Mouse (Mus musculus): ENCODE results near the gene Vav2. TPM values are rescaled to one million over a fixed set of nuclear protein-coding genes. Genes with fewer than 3 reads are reported as not detected.
A peak's percentile ranks its signal among the peaks of the same experiment; 100 is the strongest.

Gene Vav2
- total and polyA plus RNA-seq, 3 experiments: 11.3 to 12.5 (median 11.9) TPM

DNA sequence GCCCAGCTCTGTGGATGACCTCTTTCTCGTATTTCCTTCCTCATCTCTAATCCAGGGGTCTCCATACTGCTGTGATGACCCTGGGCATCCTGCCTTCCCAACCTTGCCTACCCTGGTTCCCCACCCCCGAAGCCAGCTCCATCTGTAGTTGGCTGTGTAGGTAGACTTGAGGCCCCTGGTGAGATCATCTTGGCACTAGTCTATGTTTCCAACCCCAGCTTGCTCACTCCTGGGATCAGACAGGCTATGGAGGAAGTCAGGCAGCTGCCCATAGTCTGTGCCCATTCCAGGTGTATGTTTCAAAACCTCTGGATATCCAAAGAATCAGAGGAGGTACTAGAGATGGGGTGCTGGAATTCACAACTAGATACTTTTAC is 179.4 kb downstream of the Vav2 start:
- H3K4me3 ChIP-seq: no peak overlapping the region
- H3K27me3 ChIP-seq (ENCODE audit: control insufficient read depth, insufficient read depth, low read length): no peaks in the 10 kb centered on the region
- intact Hi-C loops (cut with DNase I): no loop called here
- WGBS: 6% methylated on average over 2 of the region's 2 CpGs
- TF ChIP-seq CTCF (IDR thresholded peaks at IDR 0.05) (no peak), EP300 (IDR thresholded peaks at IDR 0.05; ENCODE audit: insufficient read depth, low read depth, low read length) (no peak), POLR2A (IDR thresholded peaks at IDR 0.05; ENCODE audit: insufficient read depth, low read depth, low read length) (no peak)
- H3K9ac ChIP-seq (ENCODE audit: low read depth, low read length): no peak overlapping the region
- H3K36me3 ChIP-seq (ENCODE audit: control insufficient read depth, insufficient read depth, low read length): no peaks in the 10 kb centered on the region
- no peaks in the 10 kb centered on the region for H3K79me2 ChIP-seq (replicated peaks; ENCODE audit: control insufficient read depth, insufficient read depth, low read length)
- no peak overlapping the region; the same call in 1 of the 2 replicates for H3K27ac ChIP-seq
- DNase-seq: no peak
- H3K4me1 ChIP-seq (ENCODE audit: control insufficient read depth, insufficient read depth, low read length): peaks cover 2% of the 10 kb centered on the region; the same call in 1 of the 2 replicates

DNA sequence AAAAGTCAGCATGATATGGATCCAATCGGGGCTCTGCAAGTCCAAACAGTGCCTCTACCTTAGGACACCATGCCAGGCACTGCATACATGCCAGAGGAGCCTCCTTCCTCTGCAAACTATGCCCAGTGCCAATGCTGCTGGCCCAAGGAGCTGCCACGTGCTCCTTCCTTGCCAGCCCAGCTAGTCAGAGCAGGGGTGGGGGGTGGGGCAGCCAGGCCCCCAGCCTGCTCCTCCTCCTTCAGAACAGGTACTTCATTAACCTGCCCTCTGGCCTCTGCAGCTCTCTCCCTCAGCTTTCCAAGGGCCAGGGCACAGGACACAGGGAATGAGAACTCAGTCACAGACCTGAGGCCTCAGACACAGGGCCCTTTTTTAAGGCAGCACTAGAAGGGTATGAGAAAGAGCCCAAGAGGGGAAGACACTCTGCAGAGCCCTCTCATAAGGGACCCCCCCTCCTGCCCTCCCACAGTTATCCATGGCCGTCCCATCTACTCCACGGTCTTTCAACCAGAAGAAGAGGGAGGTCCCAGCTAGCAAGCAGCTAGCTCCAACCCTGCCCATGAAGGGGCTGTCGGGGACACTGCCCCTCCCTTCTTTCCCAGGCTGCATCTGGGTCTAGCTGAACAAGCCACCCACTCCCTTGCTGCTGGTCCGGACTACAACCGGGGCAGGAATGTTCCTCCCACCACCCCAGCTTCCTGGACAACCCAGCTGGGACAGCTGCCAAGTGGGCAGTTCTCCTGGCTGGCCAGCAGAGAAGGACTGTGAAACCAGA is 179.9 kb downstream of the Vav2 start:
- H3K4me3 ChIP-seq: peak overlapping the region; percentile 28; the same call in 1 of the 2 replicates
- H3K36me3 ChIP-seq (ENCODE audit: control insufficient read depth, insufficient read depth, low read length): no peaks in the 10 kb centered on the region
- no peaks in the 10 kb centered on the region for H3K79me2 ChIP-seq (replicated peaks; ENCODE audit: control insufficient read depth, insufficient read depth, low read length)
- TF ChIP-seq CTCF (IDR thresholded peaks at IDR 0.05) (peak; percentile 34), EP300 (IDR thresholded peaks at IDR 0.05; ENCODE audit: insufficient read depth, low read depth, low read length) (no peak), POLR2A (IDR thresholded peaks at IDR 0.05; ENCODE audit: insufficient read depth, low read depth, low read length) (peak; percentile 39; the same call in 1 of the 2 replicates)
- DNase-seq: peak; percentile 90
- no peaks in the 10 kb centered on the region for H3K27me3 ChIP-seq (ENCODE audit: control insufficient read depth, insufficient read depth, low read length)
- intact Hi-C loops (cut with DNase I): no loop called here
- peak overlapping the region; percentile 22 for H3K9ac ChIP-seq (ENCODE audit: low read depth, low read length)
- peaks cover 2% of the 10 kb centered on the region; the same call in 1 of the 2 replicates for H3K4me1 ChIP-seq (ENCODE audit: control insufficient read depth, insufficient read depth, low read length)
- WGBS: 14% methylated on average over 7 of the region's 7 CpGs
- peak overlapping the region; percentile 51 for H3K27ac ChIP-seq

DNA sequence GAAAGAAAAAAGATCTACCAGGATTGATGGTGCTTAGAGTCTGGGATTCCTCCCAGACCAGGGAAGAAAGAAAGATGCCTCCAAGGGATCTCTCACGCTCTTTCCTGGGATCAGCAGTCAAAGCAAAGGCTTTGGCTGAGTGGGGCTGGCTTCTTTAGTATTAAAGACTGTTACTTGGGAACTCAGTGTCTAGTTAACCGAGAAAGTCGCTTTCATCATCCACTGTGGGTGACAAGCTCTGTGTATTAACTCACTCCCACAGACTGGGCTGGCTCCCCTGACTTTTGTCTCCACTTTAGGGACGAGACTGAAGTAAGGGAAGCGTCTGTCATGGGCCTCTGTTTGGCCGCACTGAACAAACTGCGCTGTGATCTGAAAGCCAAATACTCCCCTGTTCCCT is 180.9 kb downstream of the Vav2 start:
- Histone ChIP-seq H3K4me1 (ENCODE audit: control insufficient read depth, insufficient read depth, low read length) (peaks cover 2% of the 10 kb centered on the region; the same call in 1 of the 2 replicates), H3K27ac (no peak overlapping the region), H3K36me3 (ENCODE audit: control insufficient read depth, insufficient read depth, low read length) (no peaks in the 10 kb centered on the region), H3K9ac (ENCODE audit: low read depth, low read length) (no peak overlapping the region), H3K4me3 (no peak overlapping the region), H3K79me2 (replicated peaks; ENCODE audit: control insufficient read depth, insufficient read depth, low read length) (no peaks in the 10 kb centered on the region), H3K27me3 (ENCODE audit: control insufficient read depth, insufficient read depth, low read length) (no peaks in the 10 kb centered on the region)
- no peak for TF ChIP-seq CTCF (IDR thresholded peaks at IDR 0.05)
- no peak for TF ChIP-seq EP300 (IDR thresholded peaks at IDR 0.05; ENCODE audit: insufficient read depth, low read depth, low read length)
- DNase-seq: no peak
- WGBS: 78% methylated on average over 7 of the region's 7 CpGs
- intact Hi-C loops (cut with DNase I): no loop called here

DNA sequence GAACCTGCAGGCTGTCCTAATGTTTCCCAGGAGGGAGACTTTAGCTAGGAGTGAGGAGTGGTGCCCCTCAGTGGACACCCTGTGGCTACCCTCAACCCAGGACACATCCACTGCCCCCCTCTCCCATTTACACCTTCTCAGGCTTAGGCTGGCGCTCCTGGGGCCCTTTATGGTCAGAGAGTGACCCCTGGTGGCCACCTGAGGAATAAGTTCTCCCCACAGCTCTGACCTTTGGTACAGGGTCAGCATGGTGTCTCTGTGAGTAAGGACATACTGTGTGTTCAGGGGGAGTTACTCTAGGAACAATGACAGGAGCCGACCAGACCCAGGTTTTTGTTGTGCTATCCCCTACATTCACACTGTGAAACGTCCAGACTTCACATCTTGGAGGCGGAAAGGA is 189.5 kb downstream of the Vav2 start:
- no peaks in the 10 kb centered on the region for H3K79me2 ChIP-seq (replicated peaks; ENCODE audit: control insufficient read depth, insufficient read depth, low read length)
- peaks cover 8% of the 10 kb centered on the region for H3K4me1 ChIP-seq (ENCODE audit: control insufficient read depth, insufficient read depth, low read length)
- H3K9ac ChIP-seq (ENCODE audit: low read depth, low read length): no peak overlapping the region
- 46% methylated on average over 4 of the region's 4 CpGs for WGBS
- H3K27ac ChIP-seq: no peak overlapping the region
- H3K4me3 ChIP-seq: no peak overlapping the region
- peak; percentile 64 to 79 for DNase-seq
- intact Hi-C loops (cut with DNase I): loop anchor here (1.0 to 10.0 kb wide), 6 partner anchors 111 to 590 kb away; partner anchors contain the start of genes Stkld1 and Surf4
- no peaks in the 10 kb centered on the region for H3K36me3 ChIP-seq (ENCODE audit: control insufficient read depth, insufficient read depth, low read length)
- TF ChIP-seq EP300 (IDR thresholded peaks at IDR 0.05; ENCODE audit: insufficient read depth, low read depth, low read length) (peak; percentile 86; the same call in 1 of the 2 replicates), POLR2A (IDR thresholded peaks at IDR 0.05; ENCODE audit: insufficient read depth, low read depth, low read length) (no peak), CTCF (IDR thresholded peaks at IDR 0.05) (peak; percentile 100; the same call in 1 of the 2 replicates)
- H3K27me3 ChIP-seq (ENCODE audit: control insufficient read depth, insufficient read depth, low read length): no peaks in the 10 kb centered on the region

DNA sequence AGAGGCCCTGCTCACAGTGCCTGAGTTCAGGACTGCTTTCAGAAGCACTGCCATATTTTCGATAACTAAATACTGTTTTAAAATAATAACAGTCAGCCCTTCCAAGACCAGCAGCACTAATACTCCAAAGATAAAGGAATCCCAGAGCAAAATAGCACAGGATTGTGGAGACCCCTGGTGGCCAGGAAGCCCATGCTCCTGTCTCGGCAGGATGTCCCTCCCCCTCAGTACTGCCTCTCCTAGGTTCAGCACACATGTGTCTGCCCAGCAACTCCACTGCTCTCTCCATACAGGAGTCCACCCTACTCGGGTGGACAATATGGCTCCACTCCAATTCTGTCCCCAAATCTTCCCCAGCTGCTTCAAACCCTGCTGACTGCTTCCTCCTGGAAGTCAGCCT is 191.1 kb downstream of the Vav2 start:
- no peak overlapping the region for H3K9ac ChIP-seq (ENCODE audit: low read depth, low read length)
- no peak for TF ChIP-seq POLR2A (IDR thresholded peaks at IDR 0.05; ENCODE audit: insufficient read depth, low read depth, low read length)
- peak; percentile 77 for TF ChIP-seq EP300 (IDR thresholded peaks at IDR 0.05; ENCODE audit: insufficient read depth, low read depth, low read length)
- peak; percentile 86 for TF ChIP-seq CTCF (IDR thresholded peaks at IDR 0.05)
- peaks cover 9% of the 10 kb centered on the region for H3K4me1 ChIP-seq (ENCODE audit: control insufficient read depth, insufficient read depth, low read length)
- H3K4me3 ChIP-seq: no peak overlapping the region
- no peaks in the 10 kb centered on the region for H3K36me3 ChIP-seq (ENCODE audit: control insufficient read depth, insufficient read depth, low read length)
- no peaks in the 10 kb centered on the region for H3K79me2 ChIP-seq (replicated peaks; ENCODE audit: control insufficient read depth, insufficient read depth, low read length)
- peak; percentile 65 to 79 for DNase-seq
- no peak overlapping the region for H3K27ac ChIP-seq
- WGBS: 16% methylated on average over 3 of the region's 3 CpGs
- no peaks in the 10 kb centered on the region for H3K27me3 ChIP-seq (ENCODE audit: control insufficient read depth, insufficient read depth, low read length)
- intact Hi-C loops (cut with DNase I): loop anchor here (1.0 to 10.0 kb wide), 6 partner anchors 109 to 588 kb away; partner anchors contain the start of genes Stkld1 and Surf4

DNA sequence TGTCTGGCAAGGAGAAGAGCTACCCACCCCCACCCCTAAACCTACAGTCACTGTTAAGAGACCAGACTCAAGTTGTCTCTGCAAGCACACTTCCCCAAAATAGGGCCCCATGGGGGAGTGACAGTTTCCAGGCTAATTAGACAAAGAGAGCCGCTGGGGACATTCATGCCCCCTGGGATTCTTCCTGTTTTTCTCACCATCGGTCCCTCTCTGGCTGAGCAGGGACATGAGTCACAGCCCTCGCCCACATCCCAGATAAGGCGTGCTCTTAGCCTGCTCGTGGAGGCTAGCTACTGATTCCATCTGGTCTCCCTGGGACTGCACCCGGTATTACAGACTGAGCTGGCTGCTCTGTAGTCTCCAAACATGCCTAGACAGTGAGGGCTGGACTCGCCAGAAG is 194.5 kb downstream of the Vav2 start:
- WGBS: 24% methylated on average over 7 of the region's 7 CpGs
- Histone ChIP-seq H3K4me1 (ENCODE audit: control insufficient read depth, insufficient read depth, low read length) (peaks cover 9% of the 10 kb centered on the region), H3K36me3 (ENCODE audit: control insufficient read depth, insufficient read depth, low read length) (no peaks in the 10 kb centered on the region), H3K4me3 (no peak overlapping the region), H3K79me2 (replicated peaks; ENCODE audit: control insufficient read depth, insufficient read depth, low read length) (no peaks in the 10 kb centered on the region), H3K27me3 (ENCODE audit: control insufficient read depth, insufficient read depth, low read length) (no peaks in the 10 kb centered on the region), H3K9ac (ENCODE audit: low read depth, low read length) (no peak overlapping the region), H3K27ac (no peak overlapping the region)
- intact Hi-C loops (cut with DNase I): loop anchor here (1.0 to 10.0 kb wide), 2 partner anchors 25 to 298 kb away; partner anchors contain the start of genes Stkld1 and Surf4
- DNase-seq: peak; percentile 55 to 74
- TF ChIP-seq CTCF (IDR thresholded peaks at IDR 0.05) (no peak), POLR2A (IDR thresholded peaks at IDR 0.05; ENCODE audit: insufficient read depth, low read depth, low read length) (no peak), EP300 (IDR thresholded peaks at IDR 0.05; ENCODE audit: insufficient read depth, low read depth, low read length) (no peak)
